Mouse (Mus musculus): ENCODE results near the gene Ppp1r17. TPM values are rescaled to one million over a fixed set of nuclear protein-coding genes. Genes with fewer than 3 reads are reported as not detected.

Ppp1r17 gene
- total and polyA plus RNA-seq, 3 experiments: not detected

DNA sequence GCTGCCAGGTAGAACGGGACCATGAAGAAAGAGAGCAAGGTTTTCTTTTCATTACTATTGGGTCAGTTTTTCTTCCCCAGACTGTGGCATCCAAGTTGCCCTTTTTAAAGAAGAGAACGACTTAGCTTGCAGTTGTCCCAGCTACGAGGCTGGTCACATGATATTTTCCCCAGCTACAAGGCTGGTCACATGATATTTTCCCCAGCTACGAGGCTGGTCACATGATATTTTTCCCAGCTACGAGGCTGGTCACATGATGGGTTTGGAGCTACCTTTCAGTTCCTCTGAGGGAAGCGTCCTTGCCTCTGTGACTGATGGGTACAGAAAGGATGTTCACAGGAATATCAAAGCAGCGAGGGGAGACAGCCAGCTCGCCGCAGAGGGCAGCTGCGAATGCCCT lies 17.8 kb downstream of the Ppp1r17 start:
- Histone ChIP-seq H3K4me1 (ENCODE audit: control insufficient read depth in 1 of 2, insufficient read depth in 2 of 2) (peaks cover 2 to 19% of the 10 kb centered on the region in 2 experiments; a peak in 3 of 4 replicates), H3K9ac (ENCODE audit: insufficient read depth, low read depth) (no peak overlapping the region), H3K4me3 (replicated peaks in 1 of 3; ENCODE audit: low read depth in 2 of 3, low read length in 2 of 3, poor library complexity in 1 of 3) (no peak overlapping the region), H3K9me3 (replicated peaks; ENCODE audit: low read length) (no peaks in the 10 kb centered on the region), H3K27ac (ENCODE audit: insufficient read depth, low read depth) (no peak overlapping the region), H3K4me2 (ENCODE audit: insufficient read depth, low read depth, poor library complexity, severe bottlenecking) (peak overlapping the region; percentile 35; the same call in 1 of the 2 replicates), H3K27me3 (replicated peaks) (no peaks in the 10 kb centered on the region), H3K79me2 (replicated peaks; ENCODE audit: control insufficient read depth, extremely low read depth, insufficient read depth, poor library complexity, severe bottlenecking) (no peaks in the 10 kb centered on the region), H3K36me3 (replicated peaks in 1 of 2; ENCODE audit: control insufficient read depth in 1 of 2, insufficient read depth in 1 of 2, low read length in 1 of 2) (no peaks in the 10 kb centered on the region)
- in situ Hi-C loops (cut with MboI; ENCODE audit: low pct_ligation_motif_present, low pct_unique_long_range_greater_than_20kb, low sequenced_read_pairs): no loop called here
- dilution Hi-C loops (cut with MboI; ENCODE audit: extremely low pct_ligation_motif_present, extremely low pct_unique_long_range_greater_than_20kb, low sequenced_read_pairs): no loop called here
- TF ChIP-seq BHLHE40 (IDR thresholded peaks at IDR 0.05; ENCODE audit: low read depth, low read length): peak; percentile 49
- TF ChIP-seq TBP (conservative IDR thresholded peaks at IDR 0.05; ENCODE audit: low read depth, low read length): no peak
- no peak for TF ChIP-seq ZNF384 (IDR thresholded peaks at IDR 0.05; ENCODE audit: low read depth, low read length)
- TF ChIP-seq USF1 (IDR thresholded peaks at IDR 0.05; ENCODE audit: low read depth, low read length): peak; percentile 73
- peak; percentile 41; the same call in 1 of the 2 replicates for TF ChIP-seq MAX (IDR thresholded peaks at IDR 0.05; ENCODE audit: low read length)
- peak; percentile 84 for TF ChIP-seq USF2 (conservative IDR thresholded peaks at IDR 0.05; ENCODE audit: low read depth, low read length)
- peak; percentile 10 for DNase-seq (ENCODE audit: extremely low read depth)

DNA sequence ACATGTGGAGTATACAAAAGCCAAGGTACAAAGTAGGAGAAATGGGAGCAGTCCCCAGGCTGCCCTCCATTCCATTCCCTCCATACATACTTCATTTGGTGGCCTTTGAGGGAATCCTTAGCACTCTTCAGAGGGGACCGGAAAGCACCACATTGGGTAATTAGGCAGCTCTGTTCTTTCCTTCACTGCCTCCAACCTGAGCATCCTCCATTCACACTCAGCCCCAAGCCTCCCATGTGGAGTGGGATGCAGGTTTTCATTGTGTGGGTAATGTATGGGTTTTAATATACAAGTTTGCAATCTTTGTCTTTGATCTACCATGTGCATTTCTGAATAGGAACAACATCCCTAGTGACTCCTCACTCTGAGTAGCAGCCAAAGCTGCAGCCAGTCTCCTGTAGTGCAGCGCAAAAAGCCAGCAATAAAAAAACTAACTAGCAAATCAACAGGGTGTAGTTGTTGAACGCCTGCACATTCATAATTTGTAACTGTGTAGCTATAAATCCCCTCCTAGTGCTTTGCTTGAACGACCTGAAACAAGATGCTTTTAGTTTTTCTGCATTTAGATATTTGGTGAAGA lies 22.3 kb downstream of the Ppp1r17 start:
- Histone ChIP-seq H3K4me2 (ENCODE audit: insufficient read depth, low read depth, poor library complexity, severe bottlenecking) (no peak overlapping the region), H3K36me3 (replicated peaks in 1 of 2; ENCODE audit: control insufficient read depth in 1 of 2, insufficient read depth in 1 of 2, low read length in 1 of 2) (no peaks in the 10 kb centered on the region), H3K27ac (ENCODE audit: insufficient read depth, low read depth) (no peak overlapping the region), H3K79me2 (replicated peaks; ENCODE audit: control insufficient read depth, extremely low read depth, insufficient read depth, poor library complexity, severe bottlenecking) (no peaks in the 10 kb centered on the region), H3K9me3 (replicated peaks; ENCODE audit: low read length) (no peaks in the 10 kb centered on the region), H3K27me3 (replicated peaks) (no peaks in the 10 kb centered on the region), H3K4me3 (replicated peaks in 1 of 3; ENCODE audit: low read depth in 2 of 3, low read length in 2 of 3, poor library complexity in 1 of 3) (no peak overlapping the region), H3K4me1 (ENCODE audit: control insufficient read depth in 1 of 2, insufficient read depth in 2 of 2) (peaks cover 2 to 12% of the 10 kb centered on the region in 2 experiments; a peak in 3 of 4 replicates), H3K9ac (ENCODE audit: insufficient read depth, low read depth) (no peak overlapping the region)
- in situ Hi-C loops (cut with MboI; ENCODE audit: low pct_ligation_motif_present, low pct_unique_long_range_greater_than_20kb, low sequenced_read_pairs): no loop called here
- DNase-seq (ENCODE audit: extremely low read depth): no peak
- TF ChIP-seq KAT2A (IDR thresholded peaks at IDR 0.05; ENCODE audit: insufficient replicate concordance, low read length) (no peak), EP300 (IDR thresholded peaks at IDR 0.05; ENCODE audit: low read length) (no peak), ELF1 (IDR thresholded peaks at IDR 0.05; ENCODE audit: low read depth, low read length) (no peak), MAFK (IDR thresholded peaks at IDR 0.05; ENCODE audit: insufficient replicate concordance, low read length) (no peak), JUN (IDR thresholded peaks at IDR 0.05; ENCODE audit: insufficient read depth, low read depth, low read length) (no peak), ZNF384 (IDR thresholded peaks at IDR 0.05; ENCODE audit: low read depth, low read length) (no peak)
- dilution Hi-C loops (cut with MboI; ENCODE audit: extremely low pct_ligation_motif_present, extremely low pct_unique_long_range_greater_than_20kb, low sequenced_read_pairs): no loop called here

GRCm38 (mm10) chr6:56044270-56044669 lies 27.0 kb downstream of the Ppp1r17 start:
- Histone ChIP-seq H3K36me3 (replicated peaks in 1 of 2; ENCODE audit: control insufficient read depth in 1 of 2, insufficient read depth in 1 of 2, low read length in 1 of 2) (no peaks in the 10 kb centered on the region), H3K4me3 (replicated peaks in 1 of 3; ENCODE audit: low read depth in 2 of 3, low read length in 2 of 3, poor library complexity in 1 of 3) (no peak overlapping the region), H3K27me3 (replicated peaks) (no peaks in the 10 kb centered on the region), H3K9ac (ENCODE audit: insufficient read depth, low read depth) (no peak overlapping the region), H3K9me3 (replicated peaks; ENCODE audit: low read length) (no peaks in the 10 kb centered on the region), H3K79me2 (replicated peaks; ENCODE audit: control insufficient read depth, extremely low read depth, insufficient read depth, poor library complexity, severe bottlenecking) (no peaks in the 10 kb centered on the region), H3K27ac (ENCODE audit: insufficient read depth, low read depth) (no peak overlapping the region), H3K4me1 (ENCODE audit: control insufficient read depth in 1 of 2, insufficient read depth in 2 of 2) (peaks cover 0 to 5% of the 10 kb centered on the region in 2 experiments; a peak in 1 of 4 replicates), H3K4me2 (ENCODE audit: insufficient read depth, low read depth, poor library complexity, severe bottlenecking) (no peak overlapping the region)
- TF ChIP-seq USF2 (conservative IDR thresholded peaks at IDR 0.05; ENCODE audit: low read depth, low read length): no peak
- TF ChIP-seq E2F4 (IDR thresholded peaks at IDR 0.05; ENCODE audit: insufficient replicate concordance, low read depth, low read length): no peak
- TF ChIP-seq MAX (IDR thresholded peaks at IDR 0.05; ENCODE audit: low read length): no peak
- TF ChIP-seq NELFE (IDR thresholded peaks at IDR 0.05; ENCODE audit: low read depth, low read length): no peak
- no peak for TF ChIP-seq EP300 (IDR thresholded peaks at IDR 0.05; ENCODE audit: low read length)
- no peak for TF ChIP-seq ELF1 (IDR thresholded peaks at IDR 0.05; ENCODE audit: low read depth, low read length)
- TF ChIP-seq BHLHE40 (IDR thresholded peaks at IDR 0.05; ENCODE audit: low read depth, low read length): no peak
- TF ChIP-seq ETS1 (conservative IDR thresholded peaks at IDR 0.05; ENCODE audit: low read depth, low read length): no peak
- TF ChIP-seq IRF4 (IDR thresholded peaks at IDR 0.05; ENCODE audit: low read depth, low read length): no peak
- TF ChIP-seq MXI1 (IDR thresholded peaks at IDR 0.05; ENCODE audit: low read depth, low read length): no peak
- no peak for TF ChIP-seq USF1 (IDR thresholded peaks at IDR 0.05; ENCODE audit: low read depth, low read length)
- no peak for TF ChIP-seq RAD21 (IDR thresholded peaks at IDR 0.05; ENCODE audit: low read depth, low read length)
- no peak for TF ChIP-seq ZMIZ1 (IDR thresholded peaks at IDR 0.05; ENCODE audit: low read depth, low read length)
- TF ChIP-seq RCOR1 (conservative IDR thresholded peaks at IDR 0.05; ENCODE audit: low read depth, low read length): no peak
- TF ChIP-seq HCFC1 (IDR thresholded peaks at IDR 0.05; ENCODE audit: low read depth, low read length): no peak
- TF ChIP-seq MEF2A (IDR thresholded peaks at IDR 0.05; ENCODE audit: borderline replicate concordance, low read depth, low read length): no peak
- no peak for TF ChIP-seq POLR2A (IDR thresholded peaks at IDR 0.05; ENCODE audit: low read depth, low read length)
- DNase-seq (ENCODE audit: extremely low read depth): no peak
- dilution Hi-C loops (cut with MboI; ENCODE audit: extremely low pct_ligation_motif_present, extremely low pct_unique_long_range_greater_than_20kb, low sequenced_read_pairs): no loop called here
- in situ Hi-C loops (cut with MboI; ENCODE audit: low pct_ligation_motif_present, low pct_unique_long_range_greater_than_20kb, low sequenced_read_pairs): no loop called here
